Mouse (Mus musculus): ENCODE measurements around the gene Cdh18.
"Not testable (repeated sequence)": the region's sequence is repeated elsewhere in the genome, so short reads cannot be mapped to it uniquely, and the experiment has no call there.

Gene Cdh18

DNA sequence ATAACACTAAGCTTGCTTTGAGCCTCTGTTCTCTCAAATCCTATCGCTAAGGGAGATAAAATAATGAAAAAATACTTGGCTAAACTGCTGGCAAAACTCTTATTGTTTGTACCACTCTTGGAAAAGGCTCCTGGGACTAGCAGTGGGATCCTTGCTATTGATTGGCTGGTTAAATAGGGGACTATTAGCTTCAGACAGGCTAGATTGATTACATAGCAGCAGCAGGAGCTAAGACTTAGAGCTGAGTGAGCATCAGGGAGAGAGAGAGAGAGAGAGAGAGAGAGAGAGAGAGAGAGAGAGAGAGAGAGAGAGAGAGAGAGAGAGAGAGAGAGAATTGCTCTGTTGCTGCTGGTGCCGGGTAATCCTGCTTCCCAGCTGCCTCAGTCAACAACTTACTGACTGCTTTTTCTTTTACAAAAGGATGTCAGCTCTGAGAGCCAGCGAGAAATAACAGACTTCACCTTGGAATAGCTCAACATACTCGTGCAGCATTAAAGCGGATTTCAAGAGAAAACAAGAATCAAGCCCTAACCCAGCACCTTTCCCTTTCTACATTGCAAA is at the start of gene Cdh18:
Gene Cdh18 (plus strand): TSS at position 312 of the 561 bp plus-strand sequence.
- no peak for DNase-seq (ENCODE audit: low spot score)

- DNase-seq (ENCODE audit: low spot score): no peak
Observed at GRCm38 (mm10) chr15:22511271-22511670, 37.6 kb upstream of the Cdh18 start.

GRCm38 (mm10) chr15:22535828-22536227 is 13.0 kb upstream of the Cdh18 start:
- no peak for DNase-seq (ENCODE audit: low spot score)

DNA sequence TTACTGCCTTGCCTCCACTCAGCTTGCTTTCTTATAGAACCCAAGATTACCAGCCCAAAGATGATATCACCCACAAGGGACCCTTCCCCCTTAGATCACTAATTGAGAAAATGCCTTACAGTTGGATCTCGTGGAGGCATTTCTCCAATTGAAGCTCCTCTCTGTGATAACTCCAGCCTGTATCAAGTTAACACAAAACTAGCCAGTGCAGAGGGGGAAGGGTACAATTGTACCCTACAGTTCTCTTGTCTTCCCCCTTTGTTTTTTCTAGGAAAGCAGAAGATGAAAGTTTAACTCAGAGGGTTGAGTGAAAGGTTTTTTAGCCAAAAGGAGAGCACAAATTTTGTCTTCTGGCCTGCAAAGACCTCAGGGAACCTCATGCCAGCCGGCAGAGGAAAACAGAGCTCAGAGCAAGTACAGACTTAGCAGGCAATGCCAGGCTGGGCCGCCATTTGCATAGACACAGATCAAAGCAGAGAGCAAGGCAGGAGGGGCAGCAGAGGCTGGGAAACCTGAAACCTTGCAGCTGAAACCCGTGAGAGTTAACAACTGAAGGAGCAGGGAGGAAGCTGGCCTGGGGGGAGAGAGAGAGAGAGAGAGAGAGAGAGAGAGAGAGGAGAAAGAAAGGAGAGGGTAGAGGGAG is 29.3 kb downstream of the Cdh18 start:
- no peak for DNase-seq (ENCODE audit: low spot score)

- DNase-seq (ENCODE audit: low spot score): no peak
Observed at GRCm38 (mm10) chr15:22578617-22578990, 29.8 kb downstream of the Cdh18 start.

DNA sequence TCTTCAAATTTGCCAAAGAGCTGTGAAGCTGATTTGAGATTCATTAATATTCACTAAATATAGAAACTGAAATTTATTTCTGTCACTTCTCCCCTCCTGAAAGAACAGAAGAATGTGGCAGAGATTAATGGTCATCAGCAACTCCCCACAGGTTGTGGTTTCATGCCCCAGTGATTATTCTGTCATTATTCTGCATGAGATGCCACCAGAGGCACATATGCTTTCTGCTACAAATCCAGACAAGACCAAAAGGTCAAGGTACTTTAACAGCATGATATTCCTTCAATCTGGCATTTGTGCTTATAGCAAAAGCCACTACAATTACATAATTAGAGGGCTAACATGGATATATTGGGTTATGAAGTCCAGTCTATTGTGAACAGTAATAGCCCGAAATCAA is 35.8 kb downstream of the Cdh18 start:
- no peak for DNase-seq (ENCODE audit: low spot score)

GRCm38 (mm10) chr15:22716376-22716775 is 167.6 kb downstream of the Cdh18 start:
- DNase-seq (ENCODE audit: low spot score): no peak

DNA sequence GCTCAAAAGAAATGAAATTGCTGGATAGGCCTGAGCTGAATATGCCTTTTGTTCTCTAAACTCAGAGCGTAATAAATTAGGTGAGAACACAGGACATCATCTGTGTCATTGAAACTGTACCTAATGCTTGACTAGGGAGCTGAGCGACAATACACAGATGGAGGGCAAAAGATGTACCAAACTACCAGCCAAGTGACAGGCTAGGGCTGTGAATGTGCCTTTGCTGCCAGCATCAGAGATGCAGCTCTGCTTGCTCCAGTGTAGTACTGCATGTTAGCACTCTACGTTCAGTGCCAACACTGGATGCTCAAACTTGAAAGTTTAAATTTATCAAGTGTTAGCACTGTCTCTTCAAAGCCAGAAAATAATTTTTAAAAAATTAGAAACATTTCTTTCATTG is 168.9 kb downstream of the Cdh18 start:
- DNase-seq (ENCODE audit: low spot score): no peak

DNA sequence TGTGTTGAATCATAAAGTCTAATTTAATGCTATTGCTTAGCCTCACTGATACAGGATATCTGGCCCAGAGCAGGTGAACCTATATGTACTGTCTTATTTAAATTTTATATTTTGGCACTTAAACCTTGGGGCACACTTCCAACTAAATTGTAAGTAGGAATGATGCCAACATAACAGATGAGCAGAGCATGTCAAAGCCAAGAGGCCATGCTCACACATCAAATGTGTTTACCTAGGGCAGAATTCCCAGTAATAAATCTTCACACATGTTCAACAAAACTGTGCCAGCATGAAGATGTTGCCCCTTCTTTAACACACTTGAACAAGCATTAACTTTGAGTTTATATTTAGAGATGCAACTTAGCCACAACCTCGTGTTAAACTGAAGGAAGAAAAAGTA is 177.8 kb downstream of the Cdh18 start:
- no peak for DNase-seq (ENCODE audit: low spot score)

GRCm38 (mm10) chr15:22733039-22733438 is 184.2 kb downstream of the Cdh18 start:
- no peak for DNase-seq (ENCODE audit: low spot score)

DNA sequence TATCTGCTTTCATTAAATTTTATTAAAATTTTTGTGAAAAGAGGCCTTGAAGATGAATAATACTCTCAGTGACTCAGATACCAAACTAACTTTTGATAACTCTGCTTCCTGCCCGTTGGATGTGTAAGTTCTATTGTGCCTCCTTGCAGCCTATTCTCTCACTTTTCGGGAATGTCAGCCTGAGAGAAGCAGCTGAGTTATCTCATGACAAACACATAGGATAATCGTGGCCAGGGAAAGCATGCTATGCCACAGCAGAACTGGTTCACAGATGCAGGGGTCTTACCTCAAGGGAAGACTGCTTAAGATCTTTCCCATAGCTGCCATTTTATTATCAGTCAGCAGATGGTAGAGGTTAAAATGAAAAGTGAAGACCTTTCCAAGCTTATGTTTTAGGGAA is 187.3 kb downstream of the Cdh18 start:
- no peak for DNase-seq (ENCODE audit: low spot score)

DNA sequence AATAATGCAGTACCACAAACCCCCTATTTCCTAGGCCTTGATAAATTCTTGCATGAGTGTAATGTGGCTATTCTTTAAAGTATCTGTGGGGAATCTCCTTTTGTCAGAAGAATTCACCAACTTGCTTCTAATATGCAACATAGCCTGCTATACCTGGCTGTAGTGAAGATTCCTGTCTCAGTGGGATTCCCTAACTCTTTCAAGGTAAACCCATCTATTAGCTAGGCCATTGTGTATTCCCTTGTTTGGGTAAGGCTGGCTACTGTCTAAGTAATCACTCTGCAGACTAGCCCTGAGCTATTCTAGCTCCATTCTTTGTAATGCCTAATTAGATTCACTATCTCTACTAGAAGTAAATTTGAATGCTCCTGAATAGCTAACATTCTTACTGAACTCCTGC is 212.4 kb downstream of the Cdh18 start:
- DNase-seq (ENCODE audit: low spot score): not testable (repeated sequence)

DNA sequence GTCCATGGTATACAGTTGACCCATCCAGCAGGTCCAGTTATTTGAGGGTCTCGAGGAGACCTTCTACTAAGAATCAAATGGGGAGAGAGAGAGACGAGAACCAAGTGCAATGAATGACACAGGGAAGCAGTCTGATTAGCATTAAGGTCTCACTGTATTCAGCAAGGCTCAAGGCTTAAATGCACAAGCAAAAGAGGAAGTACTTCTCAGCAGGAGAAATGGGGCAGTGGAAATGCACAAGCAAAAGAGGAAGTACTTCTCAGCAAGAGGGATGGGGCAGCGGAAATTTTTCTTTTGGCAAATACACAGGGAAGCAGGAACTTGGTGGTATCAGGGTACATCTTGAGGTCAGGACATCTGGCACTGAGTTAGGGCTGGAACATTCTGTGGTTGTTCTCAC is 217.8 kb downstream of the Cdh18 start:
- not testable (repeated sequence) for DNase-seq (ENCODE audit: low spot score)

GRCm38 (mm10) chr15:22776346-22776745 is 227.5 kb downstream of the Cdh18 start:
- no peak for DNase-seq (ENCODE audit: low spot score)

DNA sequence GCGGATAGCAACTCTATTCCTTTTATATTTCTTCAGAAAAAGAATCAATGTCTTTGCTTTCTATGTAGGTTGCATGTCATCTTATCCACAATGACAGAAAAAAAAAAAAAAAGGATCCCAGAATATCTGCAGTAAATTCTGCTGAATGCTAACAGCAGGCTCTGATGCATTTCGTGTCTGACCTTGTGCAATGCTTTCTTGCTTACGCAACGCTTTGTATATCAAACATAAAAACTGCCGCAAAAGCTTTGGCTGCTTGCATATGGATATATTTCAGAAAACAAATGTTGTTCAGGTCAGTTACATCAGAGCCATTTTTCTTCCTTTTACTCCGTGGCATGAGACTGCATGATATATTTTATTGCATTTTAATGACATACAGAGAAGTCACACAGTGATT is 240.9 kb downstream of the Cdh18 start:
- DNase-seq (ENCODE audit: low spot score): no peak

DNA sequence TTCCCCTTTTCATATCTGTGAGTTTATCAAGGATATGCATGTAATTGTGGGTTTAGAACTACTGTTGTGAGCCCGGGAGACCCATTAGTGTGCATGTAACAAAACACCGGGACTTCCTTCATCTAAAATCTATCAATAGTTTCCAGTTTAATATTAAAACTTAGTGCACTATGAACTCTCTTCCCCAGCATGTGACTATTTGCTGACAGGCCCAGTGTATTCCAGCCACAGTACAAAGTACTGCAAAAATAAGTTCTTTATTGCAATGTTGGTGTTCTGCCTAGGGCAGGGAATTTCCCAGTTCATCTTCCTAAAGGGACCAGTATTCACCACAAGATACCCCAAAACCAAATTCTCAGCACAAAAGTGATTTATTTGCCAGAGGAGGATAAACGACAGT is 243.0 kb downstream of the Cdh18 start:
- no peak for DNase-seq (ENCODE audit: low spot score)

DNA sequence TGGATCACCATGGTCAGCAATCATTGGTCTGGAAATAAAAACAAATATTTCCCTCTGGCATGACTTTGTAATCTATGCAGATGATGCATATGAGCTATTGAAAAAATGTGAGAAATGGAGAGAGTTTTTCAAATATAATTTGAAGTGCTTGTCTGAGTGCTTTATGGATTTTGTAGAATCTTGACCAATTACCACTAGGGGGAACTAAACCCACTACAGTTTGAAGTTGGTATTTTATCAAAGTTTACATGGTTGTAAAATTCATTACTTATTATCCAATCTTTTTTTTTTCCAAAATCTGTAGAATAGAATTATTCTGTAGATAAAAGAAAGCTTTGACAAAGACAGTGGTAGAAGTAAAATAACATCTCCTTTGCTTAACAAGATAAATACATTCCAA is 284.3 kb downstream of the Cdh18 start:
- no peak for DNase-seq (ENCODE audit: low spot score)

GRCm38 (mm10) chr15:22837173-22837572 is 288.4 kb downstream of the Cdh18 start:
- DNase-seq (ENCODE audit: low spot score): no peak

GRCm38 (mm10) chr15:22857704-22858103 is 308.9 kb downstream of the Cdh18 start:
- no peak for DNase-seq (ENCODE audit: low spot score)

DNA sequence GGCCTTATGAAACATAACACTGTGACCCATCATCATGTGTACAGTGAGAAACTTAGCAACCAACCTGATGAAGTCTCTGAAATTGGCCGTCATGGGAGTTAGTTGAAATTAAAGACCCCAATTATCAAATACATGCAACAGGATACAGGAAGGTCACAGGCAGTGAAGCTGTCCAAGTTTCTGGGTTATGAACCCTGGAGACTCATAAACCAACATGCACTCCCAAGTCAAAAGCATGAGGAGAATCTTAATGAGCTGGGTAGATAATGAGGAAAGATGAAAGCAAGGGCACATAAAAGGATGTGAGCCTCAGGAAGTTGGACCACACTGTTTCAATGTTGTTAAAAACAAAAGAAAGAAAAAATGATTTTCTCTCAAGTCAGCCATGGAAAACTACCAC is 321.9 kb downstream of the Cdh18 start:
- DNase-seq (ENCODE audit: low spot score): no peak

DNA sequence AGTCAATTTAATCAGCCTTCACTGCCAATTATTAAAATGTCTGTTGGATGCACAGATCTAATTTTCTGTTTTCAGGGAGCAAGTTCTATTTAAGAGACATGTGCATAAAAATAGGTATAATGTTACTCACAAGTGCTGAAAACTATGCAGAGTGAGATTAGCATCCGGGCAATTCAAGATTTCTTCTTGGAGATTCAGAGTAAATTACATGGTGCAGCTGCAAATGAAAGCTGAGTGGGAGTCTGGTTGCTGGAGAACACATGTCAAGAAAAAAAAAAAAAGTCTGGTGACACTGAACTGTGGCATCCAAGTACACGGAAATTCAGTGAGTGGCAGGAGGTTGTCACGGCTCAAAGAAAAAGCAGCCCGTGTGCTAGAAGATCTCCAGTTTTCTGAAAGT is 348.9 kb downstream of the Cdh18 start:
- DNase-seq (ENCODE audit: low spot score): no peak

GRCm38 (mm10) chr15:22898208-22898607 is 349.4 kb downstream of the Cdh18 start:
- DNase-seq (ENCODE audit: low spot score): no peak

DNA sequence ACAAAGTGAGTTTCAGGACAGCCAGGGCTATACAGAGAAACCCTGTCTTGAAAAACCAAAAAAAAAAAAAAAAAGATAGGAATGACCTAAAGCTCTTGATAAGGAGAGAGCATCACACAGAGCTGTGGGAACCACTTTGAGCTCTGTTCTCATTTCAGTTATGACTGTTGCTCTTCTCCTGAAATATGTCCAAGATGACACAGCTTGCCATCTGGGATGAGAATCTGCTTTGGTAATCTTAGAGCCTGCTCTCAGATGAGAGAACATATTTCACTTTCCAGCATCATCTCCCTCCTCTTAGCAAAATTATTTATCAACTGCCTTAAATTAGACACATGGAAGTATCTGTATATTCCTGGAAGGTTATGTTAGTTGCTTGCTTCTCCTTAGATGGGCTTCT is 365.6 kb downstream of the Cdh18 start:
- DNase-seq (ENCODE audit: low spot score): no peak

DNA sequence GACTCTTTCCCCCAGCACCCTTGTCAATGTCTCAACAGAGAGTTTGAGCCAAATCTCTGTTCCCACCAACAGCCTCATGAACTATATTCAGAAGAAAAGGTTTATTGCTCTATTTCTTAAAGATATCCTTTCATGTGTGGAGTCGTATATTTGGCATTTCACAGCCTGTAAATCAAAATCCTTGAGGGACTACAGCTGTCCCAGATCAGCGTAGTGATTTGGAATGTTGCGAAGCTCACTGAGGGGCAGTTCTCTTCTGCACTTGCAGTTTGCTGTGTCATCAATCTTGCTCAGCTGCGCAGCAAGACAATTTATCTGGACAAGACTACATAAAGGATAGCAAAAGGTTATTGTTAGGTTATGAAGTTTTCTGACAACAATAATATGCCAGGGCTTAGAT is 385.5 kb downstream of the Cdh18 start:
- DNase-seq (ENCODE audit: low spot score): no peak
